Mouse (Mus musculus) hindlimb bud, embryonic 11.5 days (tissue): ENCODE measurements around the gene Arhgef38.

Source experiments
- DNase-seq: peaks from one replicate; pipeline ENCODE4 v3.0.0-alpha.2; 2012; ENCODE audit warnings: low read depth, low spot score; ENCODE audit errors: extremely low spot score

The Arhgef38 gene

DNA sequence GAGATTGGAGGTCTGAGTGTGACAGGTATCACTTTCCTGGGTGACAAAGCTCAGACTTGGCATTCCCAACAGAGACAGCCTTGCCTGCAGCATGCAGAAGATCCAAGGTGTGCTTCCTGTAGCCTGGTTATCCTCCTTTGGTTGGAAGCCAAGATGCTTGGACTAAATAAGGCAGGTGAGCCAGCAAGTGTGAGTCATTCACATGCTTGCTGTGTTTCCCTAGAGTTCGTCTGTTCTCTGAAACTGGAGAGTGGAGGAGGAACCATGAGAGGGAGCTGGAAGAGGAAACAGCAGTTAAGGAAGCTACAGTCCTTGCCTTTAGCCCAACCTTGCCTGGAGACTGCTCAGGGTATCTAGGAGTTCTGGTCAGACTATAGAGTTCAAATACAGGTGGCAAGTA, 69.6 kb downstream of the Arhgef38 start:
- DNase-seq, result no peak

DNA sequence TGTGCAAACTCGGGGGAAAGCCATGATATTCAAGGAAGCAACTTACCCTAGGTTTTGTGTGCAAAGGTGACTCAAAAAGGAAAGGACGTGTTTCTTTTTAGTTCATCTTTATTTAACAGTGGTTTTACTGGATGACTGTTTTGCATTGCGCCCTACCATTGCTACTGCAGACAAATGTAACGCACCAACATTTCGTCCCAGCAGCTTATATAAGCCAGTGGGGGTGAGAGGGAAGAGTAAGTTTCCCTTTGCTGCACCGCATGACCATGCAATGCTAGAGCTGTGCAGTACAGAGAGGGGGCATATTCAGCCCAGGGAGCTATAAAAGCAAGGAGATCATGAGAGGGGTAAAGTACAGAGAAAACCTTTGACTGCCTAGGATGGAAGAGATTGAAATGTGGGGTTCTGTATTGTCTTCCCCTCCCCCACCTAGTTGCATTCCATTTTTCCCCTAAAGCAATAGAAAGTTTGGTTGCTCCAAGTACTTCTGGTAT, 70.8 kb downstream of the Arhgef38 start:
- no peak for DNase-seq

DNA sequence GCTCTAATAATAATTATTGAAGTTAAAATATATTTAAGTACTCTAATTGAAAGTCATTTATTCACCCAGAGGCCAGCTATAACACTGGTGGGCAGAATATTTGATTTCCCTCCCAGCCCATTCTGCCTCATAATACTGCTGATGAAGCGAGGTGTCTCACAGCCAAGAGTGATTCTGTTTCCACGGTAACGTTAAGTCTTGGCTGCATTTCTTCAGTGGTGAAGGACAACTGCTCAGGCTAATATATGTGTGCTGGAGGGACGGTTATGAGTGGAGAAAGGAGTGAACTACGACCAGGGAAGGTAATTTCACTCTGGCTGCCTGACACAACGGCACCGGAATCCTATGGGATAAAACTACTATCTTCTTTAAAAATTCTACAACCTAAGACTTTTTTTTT, 71.6 kb downstream of the Arhgef38 start:
- no peak for DNase-seq

DNA sequence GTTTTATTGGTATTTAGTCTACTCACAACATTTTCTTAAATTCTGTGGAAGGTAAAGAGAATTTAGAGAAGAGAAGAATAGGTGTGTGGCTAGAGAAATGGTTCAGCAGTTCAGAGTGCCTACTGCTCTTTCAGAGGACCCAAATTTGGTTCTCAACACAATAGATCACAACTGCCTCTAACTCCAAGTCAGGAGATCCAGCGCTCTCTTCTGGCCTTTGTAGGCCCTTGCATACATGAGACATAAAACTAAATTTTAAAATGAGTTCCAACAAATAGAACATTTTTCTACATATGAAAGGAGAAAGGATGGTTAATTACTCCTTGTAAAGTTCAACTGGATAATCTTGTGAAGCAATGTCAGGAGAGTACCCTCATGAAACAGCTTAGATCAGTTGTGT, 73.3 kb downstream of the Arhgef38 start:
- no peak for DNase-seq

DNA sequence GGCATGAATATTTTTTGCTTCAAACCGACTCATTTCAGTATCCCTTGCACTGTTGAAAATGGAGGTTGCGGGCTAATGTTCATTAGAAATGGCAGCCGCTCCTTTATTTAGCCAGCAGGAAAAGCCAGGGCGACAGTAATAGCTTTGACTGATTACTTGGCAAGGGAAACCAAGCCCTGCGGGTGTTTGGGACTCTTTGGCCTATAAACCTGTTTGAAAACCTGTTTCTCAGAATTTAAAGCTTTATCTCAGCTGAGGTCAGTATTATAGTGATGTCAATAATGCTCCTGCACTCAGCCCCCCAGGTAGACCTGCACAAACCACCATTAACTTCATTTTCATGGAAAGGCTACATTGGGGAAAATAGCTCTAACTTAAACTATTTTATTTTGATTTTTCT, 76.5 kb downstream of the Arhgef38 start:
- DNase-seq, result no peak

DNA sequence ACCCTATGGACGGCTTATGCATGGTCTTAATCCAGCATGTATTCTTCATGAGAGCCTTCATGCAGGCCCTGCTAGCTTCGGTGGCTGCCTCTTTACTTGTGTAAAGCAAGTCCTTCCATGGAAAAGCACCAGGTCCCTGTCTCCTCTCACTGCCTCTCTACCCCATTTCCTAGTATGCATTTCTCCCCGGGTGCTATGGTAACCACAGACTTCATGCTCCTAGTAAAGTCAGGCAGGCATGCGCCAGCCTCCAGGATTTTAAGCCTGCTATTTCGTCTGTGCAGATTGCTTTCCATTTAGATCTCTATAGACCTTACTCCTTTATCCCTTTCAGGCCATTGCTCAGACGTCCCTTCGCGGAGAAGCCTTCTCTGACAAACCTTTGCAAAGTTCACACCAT, 80.1 kb downstream of the Arhgef38 start:
- no peak for DNase-seq

DNA sequence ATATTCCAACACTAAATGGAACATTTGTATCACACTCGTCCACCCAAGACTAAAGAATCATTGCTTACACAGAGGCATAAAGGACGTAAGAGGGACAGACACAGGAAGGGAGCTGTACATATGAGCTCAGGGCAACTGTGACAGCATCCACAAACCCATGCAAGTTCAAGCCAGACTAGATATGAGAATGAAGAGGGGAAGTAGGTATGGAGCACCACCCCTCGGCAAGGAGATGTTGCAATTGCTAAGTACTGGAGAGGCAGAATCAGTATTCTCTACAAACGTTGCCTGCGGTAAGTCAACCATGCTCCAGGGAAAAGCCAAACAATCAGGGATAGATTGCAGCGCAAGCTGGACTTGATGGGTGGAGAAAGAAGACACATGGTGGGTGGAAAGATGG, 81.1 kb downstream of the Arhgef38 start:
- DNase-seq, result no peak

DNA sequence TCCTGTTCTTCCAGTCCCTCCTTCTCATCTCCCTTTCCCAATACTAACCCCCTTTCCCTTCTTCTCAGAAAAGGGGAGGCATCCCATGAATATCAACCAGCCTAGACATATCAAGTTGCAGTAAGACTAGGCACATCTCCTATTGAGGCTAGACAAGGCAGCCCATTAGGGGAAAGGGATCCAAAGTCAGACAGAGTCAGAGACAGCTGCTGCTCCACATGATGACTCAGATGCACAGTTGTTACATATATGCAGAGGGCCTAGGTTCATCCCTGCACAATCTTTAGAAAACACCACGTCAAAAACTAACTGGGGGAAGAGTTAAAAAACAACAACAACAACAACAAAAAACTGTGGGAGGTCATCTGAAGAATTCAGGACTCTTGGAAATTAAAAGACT, 81.9 kb downstream of the Arhgef38 start:
- no peak for DNase-seq

DNA sequence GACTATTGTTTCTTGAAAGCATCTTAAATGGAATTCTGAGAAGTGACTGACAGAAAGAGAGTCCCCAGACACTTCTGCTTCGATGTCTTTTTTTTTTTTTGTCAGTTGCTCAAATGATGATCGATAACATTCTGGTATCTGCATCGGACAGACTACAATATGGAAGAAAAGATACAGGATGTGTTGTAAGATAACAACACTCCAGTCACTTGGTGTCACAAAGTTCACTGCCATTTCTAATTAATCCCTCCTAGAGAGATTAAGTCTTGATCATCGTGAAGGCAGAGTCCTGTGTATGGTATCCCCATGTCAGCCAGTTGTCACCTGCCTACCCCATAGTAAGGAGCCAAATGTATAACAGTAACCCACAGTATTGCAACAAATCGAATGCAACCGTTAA, 83.1 kb downstream of the Arhgef38 start:
- DNase-seq, result no peak

DNA sequence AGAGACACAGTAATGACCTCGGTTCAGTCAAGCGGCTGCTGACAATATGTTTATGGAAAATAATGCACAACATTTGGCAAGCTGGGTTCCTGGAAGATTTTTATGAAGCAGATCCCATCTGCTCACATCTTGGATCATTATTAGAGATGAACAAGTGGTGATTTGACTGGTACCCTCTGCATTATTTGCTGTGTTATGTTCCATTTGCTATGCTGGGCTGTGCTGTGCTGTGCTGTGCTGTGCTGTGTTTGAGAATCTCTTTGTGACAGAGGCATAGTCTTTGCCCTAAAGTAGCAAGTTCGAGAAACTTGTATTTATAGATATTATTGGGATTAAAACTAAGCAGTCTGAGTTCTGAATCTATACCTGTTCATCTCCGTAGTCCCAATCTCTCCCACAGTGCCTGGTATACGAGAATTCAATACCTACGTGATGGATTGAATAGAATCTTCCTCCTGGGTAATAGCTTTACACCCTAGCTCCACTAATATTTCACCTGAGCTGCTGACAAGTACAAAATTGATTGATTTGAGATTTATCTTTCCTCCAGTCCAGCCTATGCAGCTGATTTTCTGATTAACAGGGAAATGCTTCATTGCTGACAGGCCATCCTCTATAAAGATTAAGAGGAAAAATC, 90.1 kb downstream of the Arhgef38 start:
- DNase-seq, result no peak

DNA sequence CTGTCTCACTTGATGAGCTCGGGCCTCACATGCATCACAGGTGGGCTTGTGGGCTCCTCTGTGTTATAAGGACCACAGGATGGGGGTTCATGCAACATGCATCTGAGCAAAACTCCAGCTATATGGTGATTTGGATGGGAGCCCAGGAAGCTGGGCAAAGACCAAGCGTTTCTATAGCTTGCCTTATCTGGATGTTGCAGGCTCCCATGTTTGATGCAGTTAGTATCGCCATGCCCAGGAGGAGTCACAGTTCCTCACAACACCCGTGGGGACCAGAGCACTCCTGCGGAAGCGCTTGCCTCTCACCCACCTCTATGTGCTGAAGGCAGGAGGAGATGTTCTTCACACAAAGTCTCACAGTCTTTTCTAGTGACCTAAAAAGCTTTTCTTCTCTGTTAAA, 92.9 kb downstream of the Arhgef38 start:
- no peak for DNase-seq

DNA sequence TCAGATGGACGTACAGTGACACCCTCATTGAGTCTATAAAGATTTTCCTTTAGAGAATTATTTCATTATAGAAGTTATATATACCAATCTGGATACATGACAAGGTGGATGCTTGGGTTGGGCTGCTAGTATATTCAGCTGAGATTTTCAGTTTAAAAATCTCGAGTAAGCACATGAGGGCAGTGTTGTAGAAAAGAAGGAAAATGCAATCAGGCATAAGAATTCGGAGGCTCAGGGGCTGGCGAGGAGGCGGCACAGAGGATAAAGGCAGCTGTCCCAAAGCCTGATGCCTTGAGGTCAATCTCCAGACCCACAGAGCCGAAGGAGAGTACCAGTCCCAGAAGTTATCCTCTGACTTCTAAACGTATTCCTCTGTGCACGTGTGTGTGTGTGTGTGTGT, 102.1 kb downstream of the Arhgef38 start:
- no peak for DNase-seq

DNA sequence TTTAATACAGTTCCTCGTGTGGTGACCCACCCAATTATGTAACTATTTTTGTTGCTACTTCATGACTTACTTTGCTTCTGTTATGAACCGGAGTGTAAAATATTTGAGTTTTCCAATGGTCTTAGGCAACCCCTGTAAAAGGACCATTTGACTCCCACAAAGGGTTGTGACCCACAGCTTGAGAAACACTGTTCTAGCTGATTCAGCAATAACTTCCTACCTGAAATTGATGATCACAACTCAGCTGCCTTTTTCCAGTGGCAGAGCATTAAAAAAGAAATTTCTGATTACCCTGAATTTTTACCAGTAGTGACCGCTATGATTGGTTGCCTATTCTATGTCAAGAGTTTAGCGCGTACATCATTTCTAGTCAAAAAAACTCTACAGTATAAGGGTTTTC, 103.4 kb downstream of the Arhgef38 start:
- no peak for DNase-seq

DNA sequence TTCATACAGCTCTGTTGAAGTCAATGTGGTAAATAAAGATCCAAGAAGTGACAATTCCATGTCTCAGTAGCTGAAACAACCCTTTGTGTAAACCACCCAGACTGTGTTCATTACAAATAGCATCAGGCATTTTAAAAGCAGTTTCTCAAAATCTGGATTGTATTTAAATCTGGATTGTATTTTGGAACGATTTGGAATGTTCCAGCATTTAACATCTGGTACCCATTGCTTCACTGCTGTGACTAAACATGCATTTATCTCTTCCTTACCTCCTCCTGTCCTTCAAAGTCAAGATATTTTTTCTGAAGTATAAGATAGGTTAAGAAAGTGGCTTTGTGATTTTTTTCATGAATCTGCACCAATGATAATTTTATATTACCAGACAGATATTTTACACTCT, 121.5 kb downstream of the Arhgef38 start:
- no peak for DNase-seq

DNA sequence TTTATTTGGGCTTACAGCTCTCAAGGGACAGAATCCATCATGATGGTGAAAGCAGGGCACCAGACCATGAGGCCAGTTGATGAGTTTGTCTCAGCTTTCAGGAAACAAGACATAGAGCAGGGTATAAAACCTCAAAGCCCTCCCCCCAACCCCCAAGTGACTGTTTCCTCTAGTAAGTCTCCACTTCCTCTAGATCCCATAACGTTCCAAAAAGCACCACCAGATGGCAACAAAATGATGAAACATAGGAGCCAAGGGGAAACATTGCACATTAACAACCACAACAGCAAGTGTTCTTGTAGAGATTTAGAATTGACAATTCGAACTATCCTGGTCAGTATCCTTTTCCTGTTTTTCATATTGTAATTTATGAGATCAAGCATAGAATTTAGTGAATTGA, 123.0 kb downstream of the Arhgef38 start:
- no peak for DNase-seq

DNA sequence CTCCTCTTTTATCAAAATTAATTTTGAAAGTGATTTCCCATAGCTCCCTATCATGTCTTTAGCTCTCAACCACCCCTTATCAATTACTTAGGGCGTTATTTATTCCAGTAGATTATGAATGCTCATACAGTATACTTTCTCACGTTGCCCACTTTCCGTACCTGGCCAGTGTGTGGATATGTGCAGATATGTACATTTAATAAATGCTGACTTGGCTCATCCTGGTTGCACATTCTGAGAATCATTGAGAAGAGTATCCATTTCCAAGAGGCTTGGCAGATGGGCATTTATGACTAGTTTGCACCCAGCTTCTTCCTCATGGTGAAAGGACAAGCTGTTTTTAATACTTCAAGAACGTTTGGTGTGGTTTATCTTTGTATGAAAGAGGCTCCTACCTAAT, 124.9 kb downstream of the Arhgef38 start:
- DNase-seq, result no peak

DNA sequence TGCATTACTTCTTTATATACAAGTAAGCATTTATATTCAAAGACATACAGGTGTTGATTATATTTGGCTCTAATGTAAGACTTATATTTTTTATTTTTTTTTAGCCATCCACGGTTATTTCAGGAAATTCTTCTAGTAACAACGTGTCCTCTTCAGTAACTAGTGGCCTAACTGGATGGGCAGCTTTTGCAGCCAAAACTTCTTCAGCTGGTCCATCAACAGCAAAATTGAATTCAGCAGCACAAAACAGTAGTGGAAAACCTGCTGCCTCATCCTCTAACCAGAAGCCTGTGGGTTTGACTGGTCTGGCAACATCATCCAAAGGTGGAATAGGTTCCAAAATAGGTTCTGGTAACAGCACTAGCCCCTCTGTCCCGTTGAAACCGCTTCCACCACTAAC, 126.0 kb downstream of the Arhgef38 start:
- DNase-seq, result no peak

DNA sequence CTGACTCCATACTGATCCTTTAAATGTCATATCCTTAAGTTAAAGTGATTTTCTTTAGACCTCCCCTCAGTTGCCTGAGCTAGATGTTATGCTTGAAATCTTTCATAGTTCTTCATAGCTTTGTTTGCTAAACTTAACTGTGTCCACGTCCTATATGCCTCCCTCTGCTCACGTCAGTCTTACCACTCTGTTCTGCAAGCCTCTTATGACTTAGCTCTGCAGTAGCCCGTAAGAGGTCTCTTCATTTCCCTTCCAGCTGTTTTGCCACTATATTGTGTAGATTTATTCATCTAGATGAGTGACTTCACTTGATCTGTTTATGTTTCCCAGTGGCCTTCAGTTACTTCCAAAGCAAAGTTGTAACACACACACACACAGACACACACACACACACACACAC, 130.3 kb downstream of the Arhgef38 start:
- DNase-seq, result no peak

DNA sequence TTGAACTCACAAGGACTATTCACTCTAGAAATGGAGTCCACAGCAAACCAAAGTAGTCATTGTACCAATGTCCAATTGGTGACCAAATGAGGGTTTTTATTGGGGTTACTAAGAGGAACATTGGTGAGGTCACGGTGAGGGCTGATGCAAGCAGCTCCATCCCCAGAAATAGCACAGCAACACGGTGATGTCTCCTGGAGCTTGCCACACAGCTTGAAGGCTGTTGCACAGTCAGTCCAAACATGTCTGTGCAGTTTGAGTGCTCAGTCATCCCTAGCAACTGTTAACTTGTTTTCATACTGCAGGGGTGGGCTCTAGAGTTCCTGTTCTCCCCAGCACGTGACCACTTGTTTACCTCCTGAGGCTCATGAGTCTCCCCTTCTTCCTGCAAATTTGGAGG, 131.0 kb downstream of the Arhgef38 start:
- DNase-seq, result no peak

DNA sequence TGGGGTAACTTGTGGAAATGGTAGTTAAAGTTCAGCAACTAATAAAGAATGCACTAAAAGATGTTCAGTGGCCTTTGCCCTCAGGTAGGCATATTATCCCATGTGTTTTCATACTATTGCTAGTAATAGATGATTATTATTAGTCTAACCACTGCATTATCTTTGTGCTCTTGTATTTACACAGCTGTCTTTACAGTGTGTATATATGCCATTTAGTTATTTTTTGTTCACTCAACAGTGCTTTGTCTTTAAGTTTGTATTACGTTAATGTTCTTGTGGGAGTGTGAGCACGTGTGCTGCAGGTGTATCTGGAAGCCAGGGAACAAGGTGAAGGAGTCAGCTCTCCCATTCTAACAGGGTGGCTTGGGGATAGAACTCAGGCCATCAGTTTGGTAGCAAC, 135.8 kb downstream of the Arhgef38 start:
- DNase-seq, result no peak

DNA sequence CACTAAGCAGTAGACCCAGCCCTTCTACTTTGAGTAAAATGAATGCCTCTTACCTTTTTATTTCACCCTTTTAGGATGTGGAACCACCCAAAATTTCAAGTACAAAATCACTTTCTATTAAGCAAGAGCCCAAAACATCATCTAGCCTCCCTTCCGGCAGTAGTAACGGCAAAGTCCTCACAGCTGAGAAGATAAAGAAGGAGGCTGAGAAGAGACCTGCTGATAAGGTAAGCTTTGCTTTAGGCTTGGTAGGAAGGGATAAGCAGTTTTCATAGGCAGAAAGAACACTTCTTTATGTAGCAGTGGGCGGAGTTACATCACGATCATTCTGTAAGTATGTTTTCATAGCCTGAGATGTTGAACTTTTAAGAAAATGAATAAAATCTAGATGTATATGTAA, 136.4 kb downstream of the Arhgef38 start:
- DNase-seq, result no peak

DNA sequence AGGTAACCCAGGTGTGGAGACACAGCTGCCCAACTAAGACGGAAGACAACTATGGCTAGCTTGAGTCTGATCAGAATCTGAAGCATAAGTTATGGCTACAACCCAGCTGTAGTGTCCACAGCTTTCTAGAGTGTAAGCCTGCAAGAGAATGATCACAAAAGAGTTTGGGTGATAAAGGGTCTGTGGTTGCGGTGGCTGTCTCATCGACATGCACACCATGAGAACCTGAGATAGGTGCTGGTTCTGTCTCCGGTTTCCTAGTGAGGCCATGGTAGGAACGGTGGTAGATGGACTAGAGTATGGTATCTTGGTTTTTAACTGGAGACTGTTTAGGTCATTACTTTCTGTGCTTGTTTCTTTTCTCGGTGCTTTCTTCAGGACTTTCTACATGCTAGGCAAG, 136.8 kb downstream of the Arhgef38 start:
- DNase-seq, result no peak

DNA sequence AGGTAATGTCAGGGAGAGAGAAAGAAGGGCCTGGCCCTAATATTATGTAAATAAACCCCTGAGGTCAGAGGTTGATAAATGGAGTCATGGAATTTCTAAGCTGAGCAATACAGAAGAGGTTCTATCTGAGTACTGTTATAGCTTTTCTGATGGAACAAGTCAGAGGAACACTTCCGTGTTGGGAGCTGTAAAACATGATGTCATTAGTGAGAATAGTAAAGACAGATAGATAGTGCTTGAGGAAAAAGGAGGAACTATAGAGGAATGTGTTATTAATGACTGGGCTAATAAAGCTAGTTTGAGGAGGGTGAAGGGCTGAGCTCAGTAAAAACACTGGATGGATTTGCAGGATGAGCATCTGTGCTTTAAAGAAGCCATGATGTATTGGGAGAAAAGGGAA, 140.4 kb downstream of the Arhgef38 start:
- DNase-seq, result no peak

DNA sequence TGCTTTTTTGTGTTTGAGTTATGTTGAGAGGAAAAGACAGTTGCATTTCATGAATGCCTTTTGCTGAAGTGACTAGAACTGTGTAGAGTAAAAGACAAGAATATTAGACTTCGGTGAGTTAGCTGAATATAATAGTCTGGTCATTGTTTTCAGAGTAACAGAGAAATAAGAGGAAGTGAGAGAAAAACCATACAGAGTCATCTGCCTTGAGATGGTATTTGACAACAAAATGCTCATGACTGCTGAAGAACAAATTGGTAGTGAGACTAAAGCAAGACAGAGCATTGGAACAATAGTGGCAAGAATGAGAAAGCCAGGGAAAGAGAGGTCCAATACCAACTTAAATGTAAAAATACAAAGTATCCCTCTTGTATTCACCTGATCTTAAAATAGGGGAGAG, 141.8 kb downstream of the Arhgef38 start:
- no peak for DNase-seq
